Mouse (Mus musculus) cerebellum, adult 11 months (tissue): Measurements from ENCODE around the gene Batf2.
A peak's percentile ranks its signal among the peaks of the same experiment; 100 is the strongest.
"Not testable (repeated sequence)": the region's sequence is repeated elsewhere in the genome, so short reads cannot be mapped to it uniquely, and the experiment has no call there.

Source experiments
- DNase-seq: peaks from one replicate; pipeline ENCODE4 v3.0.0; 2022

The Batf2 gene

GRCm38 (mm10) chr19:6132171-6132827 is 8.5 kb upstream of the Batf2 start:
- no peak for DNase-seq

GRCm38 (mm10) chr19:6133197-6133596 is 7.6 kb upstream of the Batf2 start:
- DNase-seq = not testable (repeated sequence)

- no peak for DNase-seq
These were observed 4.4 kb upstream of the Batf2 start for GRCm38 (mm10) chr19:6136397-6136796.

- DNase-seq = peak; percentile 44
These were observed 1.1 kb upstream of the Batf2 start for GRCm38 (mm10) chr19:6139701-6140100.

GRCm38 (mm10) chr19:6140374-6140677 is 457 bp upstream of the Batf2 start:
- no peak for DNase-seq

- peak; percentile 77 for DNase-seq
These were observed 589 bp downstream of the Batf2 start, which contains the start of gene Arl2 for GRCm38 (mm10) chr19:6141394-6141749. Arl2 (minus strand) TSS chr19:6141548.

- no peak for DNase-seq
These were observed 4.1 kb downstream of the Batf2 start for GRCm38 (mm10) chr19:6144842-6145241.

GRCm38 (mm10) chr19:6155174-6155573 is 14.4 kb downstream of the Batf2 start:
- no peak for DNase-seq

- DNase-seq = no peak
These were observed 15.6 kb downstream of the Batf2 start for GRCm38 (mm10) chr19:6156372-6156771.

- DNase-seq = peak; percentile 20
These were observed 16.4 kb downstream of the Batf2 start for GRCm38 (mm10) chr19:6157220-6157619.

GRCm38 (mm10) chr19:6163872-6164547 is 23.2 kb downstream of the Batf2 start:
- DNase-seq = no peak

- no peak for DNase-seq
These were observed 26.0 kb downstream of the Batf2 start for GRCm38 (mm10) chr19:6166750-6167149.

GRCm38 (mm10) chr19:6171215-6171614 is 30.4 kb downstream of the Batf2 start:
- no peak for DNase-seq

GRCm38 (mm10) chr19:6174771-6175170 is 34.0 kb downstream of the Batf2 start:
- DNase-seq = no peak

- no peak for DNase-seq
These were observed 38.0 kb downstream of the Batf2 start for GRCm38 (mm10) chr19:6178775-6179174.

- DNase-seq = no peak
These were observed 40.8 kb downstream of the Batf2 start for GRCm38 (mm10) chr19:6181629-6182028.

GRCm38 (mm10) chr19:6182534-6182933 is 41.8 kb downstream of the Batf2 start:
- DNase-seq = peak; percentile 53

- no peak for DNase-seq
These were observed 43.3 kb downstream of the Batf2 start, which contains the start of gene Majin for GRCm38 (mm10) chr19:6184131-6184530. Majin (plus strand) TSS chr19:6184388.

GRCm38 (mm10) chr19:6204265-6204664 is 63.5 kb downstream of the Batf2 start:
- no peak for DNase-seq

GRCm38 (mm10) chr19:6206716-6207115 is 65.9 kb downstream of the Batf2 start:
- no peak for DNase-seq

GRCm38 (mm10) chr19:6216046-6216705 is 75.4 kb downstream of the Batf2 start:
- no peak for DNase-seq

GRCm38 (mm10) chr19:6218606-6219005 is 77.8 kb downstream of the Batf2 start:
- DNase-seq = no peak
